Mouse (Mus musculus) CH12.LX (cell line): ENCODE measurements around the gene Tpra1.

Source experiments
- CTCF ChIP-seq, 2 experiments: IDR thresholded peaks in 1 of 2; conservative IDR thresholded peaks in 1 of 2; 2 replicates each; pipeline ENCODE4 v1.5.1; 2011 to 2012; ENCODE audit warnings: low read depth in 2 of 2, low read length in 2 of 2, improper control_type of control experiment in 1 of 2, inconsistent platforms in 1 of 2, mild to moderate bottlenecking in 1 of 2, moderate library complexity in 1 of 2
- E2F4 ChIP-seq: IDR thresholded peaks from 2 replicates; pipeline ENCODE4 v1.6.1; 2011; ENCODE audit warnings: low read depth, low read length, improper control_type of control experiment; ENCODE audit not compliant: insufficient replicate concordance
- EP300 ChIP-seq: IDR thresholded peaks from 2 replicates; pipeline ENCODE4 v1.6.1; 2011; ENCODE audit warnings: low read length, improper control_type of control experiment
- HCFC1 ChIP-seq: IDR thresholded peaks from 2 replicates; pipeline ENCODE4 v1.6.1; 2012; ENCODE audit warnings: low read depth, mild to moderate bottlenecking, inconsistent platforms, low read length, improper control_type of control experiment
- MAFK ChIP-seq: IDR thresholded peaks from 2 replicates; pipeline ENCODE4 v1.6.1; 2011; ENCODE audit warnings: low read length, improper control_type of control experiment; ENCODE audit not compliant: insufficient replicate concordance
- RAD21 ChIP-seq: IDR thresholded peaks from 2 replicates; pipeline ENCODE4 v1.6.1; 2011; ENCODE audit warnings: low read depth, mild to moderate bottlenecking, low read length, improper control_type of control experiment, moderate library complexity
- SIN3A ChIP-seq: IDR thresholded peaks from 2 replicates; pipeline ENCODE4 v1.6.1; 2012; ENCODE audit warnings: low read length, improper control_type of control experiment, inconsistent platforms
- USF2 ChIP-seq: conservative IDR thresholded peaks from 2 replicates; pipeline ENCODE4 v1.6.1; 2011; ENCODE audit warnings: low read depth, low read length, improper control_type of control experiment

DNA sequence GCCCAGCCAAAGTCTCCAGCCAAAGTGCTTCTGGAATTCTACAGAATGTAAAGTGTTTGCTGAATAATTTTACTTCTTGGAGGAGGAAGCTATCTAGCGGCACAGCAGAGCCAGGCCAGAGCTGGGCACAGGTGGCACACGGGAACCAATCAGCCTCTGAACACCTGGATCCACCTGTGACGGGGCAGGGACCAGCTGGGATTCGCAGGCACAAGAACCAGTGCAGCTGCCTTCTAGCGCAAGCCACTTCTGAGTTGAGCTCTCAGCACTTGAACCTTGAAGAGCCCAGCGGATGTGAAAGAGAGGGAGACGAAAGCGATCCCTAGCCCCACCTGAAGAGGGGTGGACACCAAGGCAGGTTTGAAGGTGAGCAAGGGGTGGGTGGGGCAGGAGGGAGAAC lies 16.8 kb downstream of the Tpra1 start:
- no peak for TF ChIP-seq MAFK
- no peak for TF ChIP-seq USF2
- no peak for TF ChIP-seq RAD21
- no peak for TF ChIP-seq CTCF (conservative IDR thresholded peaks at IDR 0.05 in 1 of 2, IDR thresholded peaks at IDR 0.05 in 1 of 2; ENCODE audit: low read depth in 2 of 2, low read length in 2 of 2)
- TF ChIP-seq HCFC1, result no peak
- no peak for TF ChIP-seq E2F4
- no peak for TF ChIP-seq SIN3A
- TF ChIP-seq EP300, result no peak
